Mouse (Mus musculus) layer of hippocampus, adult 8-10 months (tissue): ENCODE results near the gene Ptprc. TPM values are rescaled to one million over a fixed set of nuclear protein-coding genes. Genes with fewer than 3 reads are reported as not detected.

Experiments used
- DNase-seq, 2 experiments: peaks; one replicate each; pipeline ENCODE4 v3.0.0; 2022; ENCODE audit warnings: low spot score in 2 of 2
- total RNA-seq, 4 experiments: library from RNA; stranded (reverse); gene quantifications; 2 replicates each; pipeline ENCODE4 v1.2.4; 2022

The Ptprc gene
- total RNA-seq, result 10 to 100 TPM in 2 of 4 experiments, 1 to 10 TPM in 2; 2.5 to 20.9 (median 11.8) TPM

- no peak for DNase-seq
These were observed at the start of gene Ptprc for GRCm38 (mm10) chr1:138175494-138175893. Ptprc (minus strand) TSS chr1:138175708.

GRCm38 (mm10) chr1:138214736-138215458, 39.4 kb upstream of the Ptprc start:
- DNase-seq, result no peak

- no peak for DNase-seq
These were observed 35.0 kb upstream of the Ptprc start for GRCm38 (mm10) chr1:138210387-138211024.

GRCm38 (mm10) chr1:138209751-138210150, 34.2 kb upstream of the Ptprc start:
- no peak for DNase-seq

GRCm38 (mm10) chr1:138206041-138206440, 30.5 kb upstream of the Ptprc start:
- DNase-seq, result no peak

- no peak for DNase-seq
These were observed 16.4 kb upstream of the Ptprc start for GRCm38 (mm10) chr1:138191689-138192508.

GRCm38 (mm10) chr1:138188131-138188530, 12.6 kb upstream of the Ptprc start:
- no peak for DNase-seq

GRCm38 (mm10) chr1:138185904-138186303, 10.4 kb upstream of the Ptprc start:
- no peak for DNase-seq

- no peak for DNase-seq
These were observed 4.6 kb upstream of the Ptprc start for GRCm38 (mm10) chr1:138180081-138180480.

GRCm38 (mm10) chr1:138174705-138175492, 609 bp downstream of the Ptprc start:
- DNase-seq, result no peak

- DNase-seq, result no peak
These were observed 1.4 kb downstream of the Ptprc start for GRCm38 (mm10) chr1:138174143-138174542.

- DNase-seq, result no peak
These were observed 1.8 kb downstream of the Ptprc start for GRCm38 (mm10) chr1:138173669-138174068.

GRCm38 (mm10) chr1:138172547-138172946, 3.0 kb downstream of the Ptprc start:
- DNase-seq, result no peak

- DNase-seq, result no peak
These were observed 3.4 kb downstream of the Ptprc start for GRCm38 (mm10) chr1:138172096-138172495.

GRCm38 (mm10) chr1:138166233-138166771, 9.2 kb downstream of the Ptprc start:
- no peak for DNase-seq

- DNase-seq, result no peak
These were observed 12.9 kb downstream of the Ptprc start for GRCm38 (mm10) chr1:138162638-138163037.

- no peak for DNase-seq
These were observed 16.6 kb downstream of the Ptprc start for GRCm38 (mm10) chr1:138158921-138159320.

- DNase-seq, result no peak
These were observed 17.3 kb downstream of the Ptprc start for GRCm38 (mm10) chr1:138158236-138158635.

- no peak for DNase-seq
These were observed 17.8 kb downstream of the Ptprc start for GRCm38 (mm10) chr1:138157709-138158108.

GRCm38 (mm10) chr1:138157008-138157407, 18.5 kb downstream of the Ptprc start:
- DNase-seq, result no peak

GRCm38 (mm10) chr1:138154185-138154785, 21.2 kb downstream of the Ptprc start:
- DNase-seq, result no peak
